Mouse (Mus musculus) liver, embryonic 14.5 days (tissue): ENCODE results near the gene Dcps. TPM values are rescaled to one million over a fixed set of nuclear protein-coding genes. Genes with fewer than 3 reads are reported as not detected.

Experiments used
- ATAC-seq: fragments of 200-750 bp; cut with Nextera tagmentation; 2 replicates; pipeline ENCODE4 v1.8.0; 2017; ENCODE audit warnings: moderate number of reproducible peaks, mild to moderate bottlenecking, moderate library complexity; ENCODE audit not compliant: insufficient read depth
- DNase-seq, 3 experiments: peaks; one replicate each; pipeline ENCODE4 v3.0.0-alpha.2; 2012 to 2013; ENCODE audit warnings: low read depth in 3 of 3, low spot score in 3 of 3
- H3K27ac ChIP-seq: fragments of 300-500 bp; sonication (generic); 2 replicates; pipeline ENCODE4 v1.5.1; 2014; ENCODE audit warnings: moderate library complexity, mild to moderate bottlenecking, control low read depth, inconsistent platforms
- H3K27me3 ChIP-seq: fragments of 300-500 bp; sonication (generic); 2 replicates; pipeline ENCODE4 v1.6.1; 2014; ENCODE audit warnings: mild to moderate bottlenecking, low read length, moderate library complexity; ENCODE audit not compliant: control insufficient read depth, insufficient read depth
- H3K36me3 ChIP-seq: fragments of 300-500 bp; sonication (generic); replicated peaks from 2 replicates; pipeline ENCODE4 v1.6.1; 2014; ENCODE audit warnings: low read depth; ENCODE audit not compliant: control insufficient read depth, insufficient read depth
- H3K4me1 ChIP-seq, 2 experiments: fragments of 200-500 bp in 1 of 2; fragments of 300-500 bp in 1 of 2; sonication (generic) in 1 of 2; replicated peaks; 2 replicates each; pipeline ENCODE4 v1.6.1; 2012 to 2014; ENCODE audit warnings: antibody characterized with exemption in 1 of 2, inconsistent platforms in 1 of 2, low read length in 1 of 2; ENCODE audit not compliant: control insufficient read depth in 2 of 2, insufficient read depth in 2 of 2
- H3K4me2 ChIP-seq: fragments of 300-500 bp; sonication (generic); 2 replicates; pipeline ENCODE4 v1.6.1; 2014; ENCODE audit warnings: low read depth, mild to moderate bottlenecking, control low read depth, moderate library complexity
- H3K4me3 ChIP-seq, 2 experiments: fragments of 200-500 bp in 1 of 2; fragments of 300-500 bp in 1 of 2; sonication (generic) in 1 of 2; 2 replicates each; pipeline ENCODE4 v1.5.1; 2012 to 2014; ENCODE audit warnings: low read depth in 2 of 2, low read length in 2 of 2, mild to moderate bottlenecking in 2 of 2, control low read depth in 1 of 2, inconsistent platforms in 1 of 2, moderate library complexity in 1 of 2; ENCODE audit not compliant: insufficient read depth in 1 of 2
- H3K9ac ChIP-seq: fragments of 300-500 bp; sonication (generic); replicated peaks from 2 replicates; pipeline ENCODE4 v1.6.1; 2014; ENCODE audit warnings: mild to moderate bottlenecking, control low read depth, moderate library complexity
- H3K9me3 ChIP-seq: fragments of 300-500 bp; sonication (generic); 2 replicates; pipeline ENCODE4 v1.6.1; 2016; ENCODE audit warnings: low read length, mixed read lengths; ENCODE audit not compliant: control insufficient read depth
- CTCF ChIP-seq: IDR thresholded peaks from 2 replicates; pipeline ENCODE4 v1.5.1; 2016; ENCODE audit warnings: antibody characterized with exemption, low read depth, control low read depth
- EP300 ChIP-seq: IDR thresholded peaks from 2 replicates; pipeline ENCODE4 v1.6.1; 2016; ENCODE audit warnings: antibody characterized with exemption, low read depth
- WGBS: fragments of 180-500 bp; shearing (Covaris S2); extraction: QIAGEN DNeasy Blood & Tissue Kit; methylation state at CpG from one replicate; pipeline ENCODE4 v1.1.7; 2014; ENCODE audit not compliant: insufficient replicate concordance; 5-methylcytosine and 5-hydroxymethylcytosine counted together
- polyA plus RNA-seq, 2 experiments: library from polyadenylated mRNA; depleted of rRNA in 1 of 2; stranded (reverse) in 1 of 2; unstranded in 1 of 2; fragments of >200 nt; fragmentation: Nextera tagmentation in 1 of 2; extraction: Ambion mirVana in 1 of 2; gene quantifications; 2 replicates each; pipeline versions ENCODE4 v1.2.1 to v1.2.3; 2012 to 2014

Gene Dcps
- polyA plus RNA-seq, 2 experiments, result 36.5 to 48.0 TPM

DNA sequence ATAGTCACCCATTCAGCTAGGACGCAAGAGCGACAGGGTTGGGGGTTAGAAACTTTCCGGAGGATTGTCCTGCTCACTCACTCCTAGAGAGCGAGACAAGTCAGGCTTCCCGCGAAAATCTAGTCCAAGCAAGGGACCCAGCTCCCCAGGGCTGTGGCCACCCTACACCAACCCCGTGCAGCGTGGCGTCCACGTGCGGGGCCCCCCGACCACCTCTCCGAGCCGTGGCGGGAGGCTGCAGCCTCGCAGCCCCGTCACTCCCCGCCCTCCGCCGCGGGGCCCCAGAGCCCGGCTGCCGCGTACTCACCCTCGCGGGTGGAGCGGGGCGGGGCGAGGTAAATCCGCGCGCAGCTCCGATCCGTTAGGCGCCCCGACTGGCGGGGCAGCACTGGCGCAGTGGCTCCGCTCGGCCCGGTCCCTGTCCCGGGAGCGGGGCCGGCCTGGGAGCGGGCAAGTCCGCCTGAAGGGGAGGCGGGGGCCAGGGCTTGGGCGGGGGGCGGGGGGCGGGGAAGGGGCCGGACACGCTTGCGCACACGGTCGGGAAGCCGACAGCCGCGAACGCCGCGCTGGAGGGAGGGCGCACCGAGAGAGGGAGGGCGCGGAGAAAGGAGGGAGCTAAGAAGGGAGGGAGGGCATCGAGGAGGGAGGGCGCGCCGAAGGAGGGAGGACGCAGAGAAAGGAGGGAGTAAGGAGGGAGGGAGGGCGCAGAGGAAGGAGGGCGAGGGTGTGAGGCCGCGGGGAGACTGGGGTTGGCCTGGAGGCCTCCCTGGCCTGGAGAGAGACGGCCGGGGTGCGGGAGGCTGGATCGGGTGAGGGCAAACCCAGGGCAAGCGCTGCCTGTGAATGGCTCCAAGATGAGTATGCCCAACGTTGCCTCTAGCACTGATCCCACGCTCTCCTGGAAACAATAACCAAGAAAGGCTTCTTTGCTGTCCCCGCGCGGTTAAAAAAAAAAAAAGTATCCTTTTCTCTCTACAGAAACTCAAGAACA lies 59.2 kb downstream of the Dcps start:
- ATAC-seq (peak; percentile 89), DNase-seq (peak; percentile 75 to 80 (median 80))
- Histone ChIP-seq H3K9ac (peak overlapping the region; percentile 98), H3K4me2 (peak overlapping the region; percentile 100), H3K4me3 (peak overlapping the region; percentile 88 to 98), H3K27ac (peak overlapping the region; percentile 94), H3K9me3 (no peaks in the 10 kb centered on the region), H3K4me1 (peaks cover 62 to 65% of the 10 kb centered on the region in 2 experiments), H3K27me3 (no peaks in the 10 kb centered on the region), H3K36me3 (peaks cover 15% of the 10 kb centered on the region)
- WGBS, result under 1% methylated on average over 73 of the region's 84 CpGs
- TF ChIP-seq EP300, result no peak; the same call in none of the 2 replicates
- no peak for TF ChIP-seq CTCF

GRCm38 (mm10) chr9:35115804-35116203 lies 60.1 kb downstream of the Dcps start:
- Histone ChIP-seq H3K9me3 (no peaks in the 10 kb centered on the region), H3K27me3 (no peaks in the 10 kb centered on the region), H3K36me3 (peaks cover 15% of the 10 kb centered on the region), H3K4me3 (peak overlapping the region; percentile 88 to 98), H3K9ac (peak overlapping the region; percentile 98), H3K4me1 (peaks cover 62 to 65% of the 10 kb centered on the region in 2 experiments), H3K27ac (peak overlapping the region; percentile 94), H3K4me2 (peak overlapping the region; percentile 100)
- DNase-seq (no peak), ATAC-seq (no peak)
- TF ChIP-seq EP300 (no peak), CTCF (no peak)
- WGBS, result 15% methylated on average over 4 of the region's 4 CpGs

GRCm38 (mm10) chr9:35115299-35115698 lies 60.6 kb downstream of the Dcps start:
- peaks cover 62 to 65% of the 10 kb centered on the region in 2 experiments for H3K4me1 ChIP-seq
- peaks cover 10% of the 10 kb centered on the region for H3K36me3 ChIP-seq

DNA sequence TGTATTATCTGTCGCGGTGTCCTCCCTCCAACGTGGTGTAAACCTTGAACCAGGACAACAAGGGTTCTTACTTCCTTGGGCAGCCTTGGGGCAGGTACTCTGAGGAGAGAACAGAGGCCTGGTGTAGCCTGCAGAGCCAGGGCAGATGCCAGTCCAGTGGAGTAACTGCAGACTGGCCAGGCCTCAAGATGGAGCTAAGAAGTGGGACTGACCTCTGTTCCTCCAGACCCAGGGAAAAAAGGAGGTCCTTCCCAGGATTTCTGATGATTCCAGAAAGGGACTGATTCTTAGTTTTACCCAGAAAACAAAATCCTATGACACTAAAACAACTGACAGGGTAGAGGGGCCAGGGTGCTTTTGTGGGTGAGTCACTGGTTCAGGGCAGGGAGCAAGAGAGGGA lies 61.6 kb downstream of the Dcps start:
- TF ChIP-seq CTCF (no peak), EP300 (no peak)
- Histone ChIP-seq H3K36me3 (no peaks in the 10 kb centered on the region; the same call in none of the 2 replicates), H3K27me3 (no peaks in the 10 kb centered on the region), H3K4me3 (peak overlapping the region in 1 of 2 experiments; percentile 33; a peak in 2 of 4 replicates), H3K27ac (peak overlapping the region; percentile 42), H3K4me2 (peak overlapping the region; percentile 100), H3K9ac (peak overlapping the region; percentile 51), H3K9me3 (no peaks in the 10 kb centered on the region), H3K4me1 (peaks cover 64 to 70% of the 10 kb centered on the region in 2 experiments)
- no peak for DNase-seq
- ATAC-seq, result no peak
- 68% methylated on average over 3 of the region's 3 CpGs for WGBS

More at GRCm38 (mm10) chr9:35115299-35115698, 60.6 kb downstream of the Dcps start:
- H3K27ac ChIP-seq, result peak overlapping the region; percentile 94
- no peaks in the 10 kb centered on the region for H3K9me3 ChIP-seq
- H3K27me3 ChIP-seq, result no peaks in the 10 kb centered on the region
- no peak for DNase-seq
- no peak for TF ChIP-seq EP300
- no peak for TF ChIP-seq CTCF
- peak overlapping the region; percentile 100 for H3K4me2 ChIP-seq
- 23% methylated on average over 4 of the region's 4 CpGs for WGBS
- peak overlapping the region; percentile 88 to 98 for H3K4me3 ChIP-seq
- ATAC-seq, result no peak
- H3K9ac ChIP-seq, result peak overlapping the region; percentile 98
